Mouse (Mus musculus) G1E-ER4 (cell line): ENCODE measurements around the gene Rnf32. TPM values are rescaled to one million over a fixed set of nuclear protein-coding genes. Genes with fewer than 3 reads are reported as not detected.

Experiments
- GATA1 ChIP-seq: IDR thresholded peaks from one replicate; pipeline ENCODE4 v1.8.0; 2012; ENCODE audit warnings: low read length, inconsistent platforms
- polyA plus RNA-seq: library from polyadenylated mRNA; stranded (reverse); fragments of >175 nt; gene quantifications from 2 replicates; pipeline ENCODE4 v1.2.3, GENCODE M21; 2012

Rnf32 gene
- polyA plus RNA-seq, 1 experiment = 0.12 TPM

GRCm38 (mm10) chr5:29238379-29238778 is 42.6 kb downstream of the Rnf32 start:
- no peak for TF ChIP-seq GATA1

GRCm38 (mm10) chr5:29244769-29245168 is 49.0 kb downstream of the Rnf32 start:
- no peak for TF ChIP-seq GATA1

GRCm38 (mm10) chr5:29250795-29251495 is 55.2 kb downstream of the Rnf32 start:
- no peak for TF ChIP-seq GATA1

- TF ChIP-seq GATA1 = no peak
Observed at GRCm38 (mm10) chr5:29251496-29251873, 55.7 kb downstream of the Rnf32 start.

- no peak for TF ChIP-seq GATA1
Observed at GRCm38 (mm10) chr5:29253876-29254275, 58.1 kb downstream of the Rnf32 start.

- TF ChIP-seq GATA1 = no peak
Observed at GRCm38 (mm10) chr5:29270879-29271278, 75.1 kb downstream of the Rnf32 start.

GRCm38 (mm10) chr5:29273426-29273825 is 77.6 kb downstream of the Rnf32 start:
- no peak for TF ChIP-seq GATA1

- no peak for TF ChIP-seq GATA1
Observed at GRCm38 (mm10) chr5:29274746-29275145, 79.0 kb downstream of the Rnf32 start.

Other genes starting within 250 kb of the Rnf32 start
- 1.8 and 3.0 TPM in 2 replicates for gene Lmbr1, start 182.4 kb downstream of the Rnf32 start, polyA plus RNA-seq
- gene Nom1, start 238.7 kb downstream of the Rnf32 start, polyA plus RNA-seq = 13.7 and 18.1 TPM in 2 replicates